Mouse (Mus musculus): ENCODE results near the gene Dnajc22. TPM values are rescaled to one million over a fixed set of nuclear protein-coding genes. Genes with fewer than 3 reads are reported as not detected.

The Dnajc22 gene
- polyA plus RNA-seq, 1 experiment from 2014 or later = 14.4 TPM

GRCm38 (mm10) chr15:99055511-99055961, 37.4 kb upstream of the Dnajc22 start:
- TF ChIP-seq CTCF (IDR thresholded peaks at IDR 0.05; ENCODE audit: low read depth) (no peak), EP300 (optimal IDR thresholded peaks at IDR 0.05) (no peak)
- Histone ChIP-seq H3K27ac (replicated peaks) (no peak overlapping the region), H3K9ac (ENCODE audit: low read length) (0 out of 2 replicates have a peak overlapping the region, but pooled peaks have one; percentile 1), H3K4me3 (ENCODE audit: low read depth, low read length) (peak overlapping the region; percentile 36), H3K27me3 (ENCODE audit: control insufficient read depth, insufficient read depth, low read length) (peaks cover 10% of the 10 kb centered on the region; the same call in 1 of the 2 replicates), H3K9me3 (ENCODE audit: control insufficient read depth, low read length) (no peaks in the 10 kb centered on the region), H3K4me2 (replicated peaks; ENCODE audit: low read depth) (peak overlapping the region; percentile 62), H3K36me3 (ENCODE audit: control insufficient read depth, insufficient read depth, low read length) (no peaks in the 10 kb centered on the region), H3K4me1 (replicated peaks; ENCODE audit: control insufficient read depth, insufficient read depth) (peaks cover 6% of the 10 kb centered on the region; the same call in 1 of the 2 replicates)
- WGBS = under 1% methylated on average over 36 of the region's 37 CpGs
- DNase-seq (ENCODE audit: low spot score) = peak; percentile 46
- peak; percentile 39 for ATAC-seq (ENCODE audit: low FRiP score, low TSS enrichment)

DNA sequence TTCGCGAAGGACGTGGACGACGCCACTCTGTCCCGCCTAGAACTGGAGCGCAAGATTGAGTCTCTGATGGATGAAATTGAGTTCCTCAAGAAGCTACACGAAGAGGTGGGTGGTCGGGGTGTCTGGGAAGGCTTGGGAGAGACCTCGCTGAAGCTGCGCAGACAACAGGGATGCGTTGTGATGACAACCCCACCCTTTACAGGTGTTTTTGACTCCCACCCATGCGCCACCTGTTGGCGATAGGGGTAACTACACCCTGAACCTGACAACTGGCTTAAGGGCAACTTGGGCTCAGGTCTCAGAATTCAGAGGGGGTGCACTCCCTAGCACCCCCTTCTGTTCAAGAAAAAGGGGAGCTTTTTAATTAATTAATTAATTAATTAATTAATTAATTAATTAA, 36.6 kb upstream of the Dnajc22 start:
- no peaks in the 10 kb centered on the region for H3K9me3 ChIP-seq (ENCODE audit: control insufficient read depth, low read length)
- H3K9ac ChIP-seq (ENCODE audit: low read length) = no peak overlapping the region
- H3K36me3 ChIP-seq (ENCODE audit: control insufficient read depth, insufficient read depth, low read length) = no peaks in the 10 kb centered on the region
- DNase-seq (ENCODE audit: low spot score) = peak; percentile 62
- peak; percentile 8; the same call in 1 of the 2 replicates for ATAC-seq (ENCODE audit: low FRiP score, low TSS enrichment)
- H3K4me3 ChIP-seq (ENCODE audit: low read depth, low read length) = no peak overlapping the region
- peaks cover 10% of the 10 kb centered on the region; the same call in 1 of the 2 replicates for H3K27me3 ChIP-seq (ENCODE audit: control insufficient read depth, insufficient read depth, low read length)
- no peak overlapping the region for H3K27ac ChIP-seq (replicated peaks)
- H3K4me1 ChIP-seq (replicated peaks; ENCODE audit: control insufficient read depth, insufficient read depth) = peaks cover 6% of the 10 kb centered on the region; the same call in 1 of the 2 replicates
- TF ChIP-seq CTCF (IDR thresholded peaks at IDR 0.05; ENCODE audit: low read depth) (peak; percentile 78), EP300 (optimal IDR thresholded peaks at IDR 0.05) (no peak)
- 5% methylated on average over 14 of the region's 14 CpGs for WGBS
- H3K4me2 ChIP-seq (replicated peaks; ENCODE audit: low read depth) = peak overlapping the region; percentile 62

- no peak overlapping the region for H3K9ac ChIP-seq (ENCODE audit: low read length)
- no peak for TF ChIP-seq CTCF (IDR thresholded peaks at IDR 0.05; ENCODE audit: low read depth)
- 77% methylated on average over 12 of the region's 12 CpGs for WGBS
- H3K36me3 ChIP-seq (ENCODE audit: control insufficient read depth, insufficient read depth, low read length) = no peaks in the 10 kb centered on the region
- H3K27ac ChIP-seq (replicated peaks) = no peak overlapping the region
- H3K27me3 ChIP-seq (ENCODE audit: control insufficient read depth, insufficient read depth, low read length) = no peaks in the 10 kb centered on the region; the same call in 1 of the 2 replicates
- no peak overlapping the region for H3K4me3 ChIP-seq (ENCODE audit: low read depth, low read length)
- H3K9me3 ChIP-seq (ENCODE audit: control insufficient read depth, low read length) = no peaks in the 10 kb centered on the region
- no peaks in the 10 kb centered on the region for H3K4me1 ChIP-seq (replicated peaks; ENCODE audit: control insufficient read depth, insufficient read depth)
- DNase-seq (ENCODE audit: low spot score) (no peak), ATAC-seq (ENCODE audit: low FRiP score, low TSS enrichment) (no peak)
- no peak overlapping the region for H3K4me2 ChIP-seq (replicated peaks; ENCODE audit: low read depth)
Measured at GRCm38 (mm10) chr15:99065557-99066165, 27.3 kb upstream of the Dnajc22 start.

GRCm38 (mm10) chr15:99071988-99072387, 21.0 kb upstream of the Dnajc22 start:
- Histone ChIP-seq H3K36me3 (ENCODE audit: control insufficient read depth, insufficient read depth, low read length) (no peaks in the 10 kb centered on the region), H3K4me1 (replicated peaks; ENCODE audit: control insufficient read depth, insufficient read depth) (peaks cover 4% of the 10 kb centered on the region; the same call in 1 of the 2 replicates), H3K27me3 (ENCODE audit: control insufficient read depth, insufficient read depth, low read length) (no peaks in the 10 kb centered on the region), H3K9me3 (ENCODE audit: control insufficient read depth, low read length) (no peaks in the 10 kb centered on the region), H3K4me2 (replicated peaks; ENCODE audit: low read depth) (no peak overlapping the region), H3K27ac (replicated peaks) (no peak overlapping the region), H3K4me3 (ENCODE audit: low read depth, low read length) (no peak overlapping the region), H3K9ac (ENCODE audit: low read length) (no peak overlapping the region)
- ATAC-seq (ENCODE audit: low FRiP score, low TSS enrichment) (no peak), DNase-seq (ENCODE audit: low spot score) (no peak)
- WGBS = 84% methylated on average over 1 of the region's 1 CpGs
- TF ChIP-seq EP300 (optimal IDR thresholded peaks at IDR 0.05) (no peak), CTCF (IDR thresholded peaks at IDR 0.05; ENCODE audit: low read depth) (peak; percentile 45)

DNA sequence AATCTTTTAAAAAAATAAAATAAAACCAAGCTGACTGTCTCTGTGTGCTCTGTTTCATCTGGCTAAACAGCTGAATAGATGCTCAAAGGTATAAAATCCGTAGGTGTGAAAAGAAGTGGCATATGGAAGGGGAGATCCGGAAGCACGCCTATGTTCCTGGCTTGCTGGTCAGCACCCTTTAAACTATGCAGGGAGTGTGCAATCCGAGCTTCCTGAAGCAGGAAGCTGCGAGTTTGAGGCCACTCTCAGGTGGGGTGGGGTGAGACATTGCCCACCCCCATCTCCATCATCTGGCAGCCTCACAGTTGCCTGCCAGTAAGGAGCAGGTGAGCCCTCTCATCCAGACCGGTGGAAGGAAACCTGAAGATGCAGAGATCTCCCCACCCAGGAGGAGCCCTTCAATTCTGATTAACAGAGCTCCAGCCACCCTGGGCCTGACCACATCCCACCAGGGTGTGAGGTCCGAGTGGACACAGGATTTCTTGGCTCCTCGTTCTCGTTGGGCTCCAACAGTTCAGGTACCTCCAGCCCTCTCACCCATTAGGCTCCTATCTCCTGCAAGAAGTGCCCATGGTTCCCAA, 18.9 kb upstream of the Dnajc22 start, which contains the start of gene Troap:
Gene Troap (plus strand): TSS at position 557 of the 581 bp plus-strand sequence.
- Histone ChIP-seq H3K27me3 (ENCODE audit: control insufficient read depth, insufficient read depth, low read length) (no peaks in the 10 kb centered on the region), H3K9me3 (ENCODE audit: control insufficient read depth, low read length) (no peaks in the 10 kb centered on the region), H3K9ac (ENCODE audit: low read length) (peak within 1 kb of the TSS; percentile 68), H3K4me3 (ENCODE audit: low read depth, low read length) (peak within 1 kb of the TSS; percentile 50), H3K4me2 (replicated peaks; ENCODE audit: low read depth) (peak within 1 kb of the TSS; percentile 85), H3K36me3 (ENCODE audit: control insufficient read depth, insufficient read depth, low read length) (no peaks in the 10 kb centered on the region), H3K27ac (replicated peaks) (peak within 1 kb of the TSS; percentile 95), H3K4me1 (replicated peaks; ENCODE audit: control insufficient read depth, insufficient read depth) (peaks cover 4% of the 10 kb centered on the region; the same call in 1 of the 2 replicates)
- TF ChIP-seq EP300 (optimal IDR thresholded peaks at IDR 0.05) (no peak), CTCF (IDR thresholded peaks at IDR 0.05; ENCODE audit: low read depth) (peak; percentile 17; the same call in 1 of the 2 replicates)
- 16% methylated on average over 9 of the region's 9 CpGs for WGBS
- ATAC-seq (ENCODE audit: low FRiP score, low TSS enrichment) = no peak; the same call in 1 of the 2 replicates
- DNase-seq (ENCODE audit: low spot score) = no peak

All from stomach, postnatal 0 days (tissue).